Mouse (Mus musculus) heart, adult 2 months (tissue): ENCODE results near the gene Ccdc130.

Experiments used
- CTCF ChIP-seq: fragments of 200-600 bp; IDR thresholded peaks from 2 replicates; pipeline ENCODE4 v1.8.1; 2022; ENCODE audit warnings: antibody characterized with exemption, mild to moderate bottlenecking, moderate library complexity
- EP300 ChIP-seq: fragments of 200-500 bp; IDR thresholded peaks from 2 replicates; pipeline ENCODE4 v1.6.1; 2011; ENCODE audit warnings: low read depth, low read length, control low read depth; ENCODE audit not compliant: insufficient read depth

GRCm38 (mm10) chr8:84230735-84231134 lies 39.4 kb downstream of the Ccdc130 start:
- TF ChIP-seq CTCF = peak; percentile 42
- TF ChIP-seq EP300 = no peak
